Mouse (Mus musculus): ENCODE measurements at regions not wholly inside any gene's neighbourhood (a gene's known extent, or its start where the extent isn't known, plus 50 kb on each side); places are given as distances from the start of the nearest gene placed in this dataset.

GRCm38 (mm10) chr1:136738030-136738429 lies 113.3 kb downstream of the Zfp281 start:
- TF ChIP-seq CTCF (IDR thresholded peaks at IDR 0.05; ENCODE audit: low read depth, low read length) (no peak), POLR2A (IDR thresholded peaks at IDR 0.05; ENCODE audit: borderline replicate concordance, low read depth, low read length) (no peak)
